Mouse (Mus musculus) kidney, adult 2 months (tissue): ENCODE measurements around the gene Tbc1d1.
"Not testable (repeated sequence)": the region's sequence is repeated elsewhere in the genome, so short reads cannot be mapped to it uniquely, and the experiment has no call there.

Experiments used
- CTCF ChIP-seq: fragments of 200-500 bp; conservative IDR thresholded peaks from 2 replicates; pipeline ENCODE4 v1.5.1; 2011; ENCODE audit warnings: low read depth, mild to moderate bottlenecking, control low read depth, low read length, moderate library complexity, mixed read lengths; ENCODE audit not compliant: insufficient read depth, insufficient read length
- POLR2A ChIP-seq: fragments of 200-500 bp; IDR thresholded peaks from one replicate; pipeline ENCODE4 v1.6.1; 2011; ENCODE audit warnings: low read depth, low read length, control low read depth

DNA sequence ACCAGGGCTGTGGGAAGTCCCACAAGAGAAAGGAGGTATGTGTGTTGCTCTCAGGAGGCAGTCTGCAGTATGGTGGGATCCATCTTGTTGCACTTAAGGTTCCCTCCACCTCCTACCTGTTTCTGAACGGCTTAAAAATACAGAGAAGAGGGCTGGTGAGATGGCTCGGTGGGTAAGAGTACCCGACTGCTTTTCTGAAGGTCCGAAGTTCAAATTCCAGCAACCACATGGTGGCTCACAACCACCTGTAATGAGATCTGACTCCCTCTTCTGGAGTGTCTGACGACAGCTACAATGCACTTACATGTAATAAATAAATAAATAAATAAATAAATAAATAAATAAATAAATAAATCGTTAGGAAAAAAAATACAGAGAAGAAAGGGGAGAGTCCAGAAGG lies 182.7 kb downstream of the Tbc1d1 start:
- TF ChIP-seq CTCF, POLR2A: not testable (repeated sequence)
